ENCODE assay signal across 25 mouse cellular contexts in genomic region chr2:129090370-129090769, GRCm38 (mm10). TPM values are rescaled to one million over a fixed set of nuclear protein-coding genes. Genes with fewer than 3 reads are reported as not detected.
"Had no signal": no experiment of that assay in that cellular context is flagged by ENCODE, and none has a peak within 500 bp of the region (broad histone marks: within the 10 kb centered on the region; RNA-seq: fewer than 3 reads in every experiment).

No protein-coding gene starts in this region.

- H3K4me1 ChIP-seq: limb, embryonic 12.5 days; limb, embryonic 15.5 days; midbrain, embryonic 12.5 days; neural tube, embryonic 13.5 days; stomach, embryonic 15.5 days had no signal

- H3K27ac ChIP-seq: limb, embryonic 12.5 days; limb, embryonic 15.5 days; liver, embryonic 14.5 days; macrophage; midbrain, embryonic 12.5 days; neural tube, embryonic 13.5 days; stomach, embryonic 15.5 days had no signal

- DNase-seq: kidney, adult 18-20 months; kidney, adult 9 months; kidney, postnatal 14 days; layer of hippocampus, adult 9-11 months; left cerebral cortex, postnatal 4 days; liver, postnatal 0 days; lung, embryonic 14.5 days; right cerebral cortex, postnatal 25 days; spleen, adult 18-20 months; thymus, adult 18-20 months; thymus, postnatal 36 days had no signal

- H3K4me2 ChIP-seq: limb, embryonic 12.5 days; limb, embryonic 15.5 days; liver, embryonic 11.5 days; lung, embryonic 14.5 days; midbrain, embryonic 12.5 days; neural tube, embryonic 13.5 days; stomach, embryonic 15.5 days had no signal

- H3K27me3 ChIP-seq: limb, embryonic 12.5 days; limb, embryonic 15.5 days; midbrain, embryonic 12.5 days; neural tube, embryonic 13.5 days; stomach, embryonic 15.5 days had no signal

- ATAC-seq: liver, postnatal 0 days; lung, postnatal 0 days; midbrain, embryonic 16.5 days had no signal

- H3K9ac ChIP-seq: limb, embryonic 12.5 days; limb, embryonic 15.5 days; liver, embryonic 14.5 days; liver, postnatal 0 days; lung, embryonic 14.5 days; midbrain, embryonic 12.5 days; neural tube, embryonic 13.5 days; stomach, embryonic 15.5 days had no signal

- H3K9me3 ChIP-seq: limb, embryonic 12.5 days; limb, embryonic 15.5 days; midbrain, embryonic 12.5 days; neural tube, embryonic 13.5 days; stomach, embryonic 15.5 days had no signal

- H3K4me3 ChIP-seq: limb, embryonic 12.5 days; limb, embryonic 15.5 days; midbrain, embryonic 12.5 days; myocyte; neural tube, embryonic 13.5 days; stomach, embryonic 15.5 days had no signal

RNA-seq across cellular contexts. Expression of gene Vinac1, which starts 42.4 kb away (rescaled TPM):
- total RNA-seq: layer of hippocampus, postnatal 25 days; monocyte, adult 5-6 weeks had no signal
- polyA plus RNA-seq: kidney, embryonic 16.5 days; liver, postnatal 0 days; macrophage had no signal
